Mouse (Mus musculus): ENCODE results near the gene Morn3.
"Not testable (repeated sequence)": the region's sequence is repeated elsewhere in the genome, so short reads cannot be mapped to it uniquely, and the experiment has no call there.

The Morn3 gene

DNA sequence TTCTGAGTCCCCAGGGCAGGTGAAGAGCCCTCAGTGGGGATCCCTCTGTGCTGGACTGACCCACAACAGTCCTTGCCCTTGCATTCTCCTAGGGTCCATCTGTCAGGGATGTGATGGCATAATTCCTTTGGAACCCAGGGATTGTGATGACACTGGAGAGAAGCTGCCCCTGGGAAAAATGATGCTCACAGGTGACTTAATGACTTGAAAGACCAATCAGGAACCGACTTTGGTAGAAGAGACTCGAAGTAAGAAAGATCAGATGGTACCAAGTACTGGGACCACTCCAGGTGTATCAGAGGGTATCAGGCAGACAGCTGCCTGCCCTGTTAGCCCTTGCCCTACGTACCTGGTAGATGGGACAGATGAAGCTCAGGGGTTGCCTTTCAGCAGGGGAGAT lies at the start of gene Morn3:
Morn3 (minus strand) TSS at position 101 of the 400 bp plus-strand sequence.
- no peak for DNase-seq (ENCODE audit: extremely low spot score)

DNA sequence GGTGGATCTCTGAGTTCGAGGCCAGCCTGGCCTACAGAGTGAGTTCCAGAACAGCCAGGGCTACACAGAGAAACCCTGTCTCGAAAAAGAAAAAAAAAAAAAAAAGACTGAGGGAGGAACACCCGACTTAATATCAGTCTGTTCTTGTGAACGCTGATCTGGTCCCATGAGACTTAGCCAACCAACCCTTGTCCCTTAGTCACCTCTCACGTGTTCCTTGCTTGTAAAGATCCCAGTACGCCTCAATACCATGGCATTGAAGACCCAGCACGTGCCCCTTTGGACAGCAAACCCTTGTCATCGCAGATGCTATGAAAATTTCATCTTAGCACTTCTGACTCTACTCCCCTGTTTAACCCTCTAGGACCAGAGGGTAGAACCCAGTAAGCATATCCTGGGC lies 49.5 kb upstream of the Morn3 start:
- DNase-seq (ENCODE audit: extremely low spot score) = no peak

DNA sequence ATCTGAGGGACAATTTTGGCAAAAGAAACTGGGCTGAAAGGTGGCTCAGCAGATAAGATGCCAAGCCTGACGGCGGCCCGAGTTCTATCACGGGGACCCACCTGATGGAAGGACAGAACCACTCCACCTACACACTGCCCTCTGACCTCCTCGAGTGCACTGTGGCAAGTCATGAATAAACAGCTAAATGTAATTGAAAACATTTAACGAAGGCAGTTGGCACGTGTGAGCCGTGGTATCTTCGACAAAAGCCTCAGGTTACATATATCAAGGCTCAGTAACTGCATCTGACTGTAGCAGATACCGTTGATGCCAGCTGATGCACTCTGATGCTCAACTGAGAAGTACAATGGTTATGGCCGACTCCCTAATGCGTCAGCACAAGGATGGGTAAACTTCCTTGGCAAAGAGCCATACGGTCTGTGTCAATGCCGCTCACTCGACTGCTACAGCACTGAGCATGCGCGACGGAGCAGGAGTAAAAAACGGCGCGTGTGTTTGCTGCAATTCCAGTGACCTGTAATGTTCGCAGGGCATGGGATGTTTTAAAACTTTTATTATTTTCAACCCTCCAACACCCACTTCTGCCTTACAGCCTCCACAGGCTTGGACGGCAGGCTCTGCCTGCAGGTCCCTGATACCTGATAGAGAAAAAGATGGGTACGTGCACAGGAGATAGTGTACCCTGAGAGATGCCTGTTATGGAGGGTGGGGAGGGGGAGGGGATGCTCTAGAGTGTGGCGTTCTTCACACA lies 47.6 kb upstream of the Morn3 start:
- DNase-seq (ENCODE audit: extremely low spot score) = no peak

DNA sequence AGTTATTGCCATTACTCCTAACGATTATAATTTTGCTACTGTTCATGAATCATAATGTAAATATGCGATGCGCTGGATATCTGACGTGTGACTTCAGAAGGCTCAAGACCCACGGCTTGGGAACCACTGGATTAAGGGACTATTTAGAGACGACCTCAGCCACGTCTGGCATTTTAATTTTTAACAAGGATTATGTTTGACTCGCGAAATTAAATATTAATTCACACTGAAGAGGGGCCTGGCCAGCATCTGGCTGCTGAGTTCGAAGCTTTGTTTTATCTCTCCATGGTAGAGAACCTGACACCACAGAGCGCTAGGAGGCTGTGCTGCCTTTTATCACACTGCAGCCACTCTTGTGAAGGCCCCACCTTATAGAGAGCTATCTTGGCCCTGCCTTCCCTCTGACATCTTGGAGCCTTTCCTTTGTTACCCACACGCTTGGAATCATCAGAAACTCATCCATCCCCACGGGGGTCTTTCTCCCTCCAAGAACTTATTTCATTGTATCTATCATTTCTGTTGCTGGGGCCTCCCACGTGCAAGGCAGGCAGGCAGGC lies 46.3 kb upstream of the Morn3 start:
- DNase-seq (ENCODE audit: extremely low spot score) = no peak

DNA sequence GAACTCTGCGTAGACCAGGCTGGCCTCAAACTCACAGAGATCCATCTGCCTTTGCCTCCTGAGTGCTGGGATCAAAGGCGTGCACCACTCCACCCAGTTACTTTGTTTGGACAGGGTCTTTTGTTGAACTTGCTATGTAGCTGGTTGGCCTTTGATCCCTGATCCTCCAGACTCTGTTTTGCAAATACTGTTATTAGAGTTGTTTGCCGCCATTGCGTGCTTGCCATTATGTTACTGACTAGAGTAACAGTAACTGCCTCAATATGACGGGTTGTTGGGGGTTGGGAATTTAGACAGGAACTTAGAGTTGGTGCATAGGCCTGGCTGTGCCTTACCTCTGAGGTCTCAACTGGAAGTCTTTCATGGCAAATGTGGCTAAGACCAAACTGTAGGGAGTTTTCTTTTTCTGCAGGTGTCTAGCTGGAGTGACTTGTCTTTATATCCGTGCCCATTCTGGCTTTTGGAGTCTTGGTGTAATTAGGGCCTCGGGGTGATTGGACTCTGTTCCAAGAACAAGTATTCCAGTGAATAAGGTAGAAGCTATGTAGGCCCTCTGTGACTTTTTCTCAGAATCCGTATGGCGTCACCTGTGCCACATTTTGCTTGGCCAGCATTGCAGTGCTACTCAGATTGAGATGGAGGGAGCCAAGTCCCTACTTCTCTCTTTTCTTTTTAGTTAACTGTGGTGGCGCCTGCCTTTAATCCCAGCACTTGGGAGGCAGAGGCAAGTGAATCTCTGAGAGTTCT lies 43.9 kb upstream of the Morn3 start:
- no peak for DNase-seq (ENCODE audit: extremely low spot score)

DNA sequence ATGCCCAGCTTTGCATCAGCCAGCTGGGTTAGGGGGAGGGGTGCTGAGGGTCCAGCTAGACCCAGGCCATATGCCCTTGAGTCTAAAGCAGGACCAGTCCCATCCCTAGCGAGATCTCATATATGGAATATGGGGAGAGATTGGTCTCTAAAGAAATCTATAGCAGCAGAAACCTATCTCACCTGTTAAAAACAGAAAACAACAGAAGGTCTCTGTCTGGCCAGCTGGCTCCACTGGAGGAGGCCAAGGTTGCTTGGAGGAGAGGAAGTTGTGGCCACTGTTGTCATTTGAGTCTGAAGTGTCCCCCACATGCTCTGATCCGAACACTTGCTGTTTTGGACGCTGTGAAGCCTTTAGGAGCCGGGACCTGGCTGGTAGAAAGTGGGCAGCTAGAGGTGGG lies 42.0 kb upstream of the Morn3 start:
- DNase-seq (ENCODE audit: extremely low spot score) = no peak

DNA sequence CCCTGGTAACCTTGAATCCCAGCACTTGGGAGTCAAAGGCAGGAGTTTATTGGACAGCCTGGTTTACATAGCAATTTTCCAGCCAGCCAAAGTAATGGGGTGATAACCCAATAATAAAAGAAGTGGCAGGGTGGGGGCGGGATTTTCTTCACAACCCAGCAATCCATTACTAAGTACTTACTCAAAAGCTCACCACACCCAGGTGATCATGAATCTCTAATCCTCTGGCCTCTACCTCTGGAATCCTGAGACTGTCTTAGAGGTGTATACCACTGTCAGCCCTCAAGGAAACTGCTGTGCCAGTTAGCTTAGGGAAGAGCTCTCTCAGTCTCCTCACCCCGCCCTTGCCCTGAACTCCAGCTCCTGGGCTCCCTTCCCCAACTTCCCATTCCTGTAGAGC lies 39.7 kb upstream of the Morn3 start:
- no peak for DNase-seq (ENCODE audit: extremely low spot score)

DNA sequence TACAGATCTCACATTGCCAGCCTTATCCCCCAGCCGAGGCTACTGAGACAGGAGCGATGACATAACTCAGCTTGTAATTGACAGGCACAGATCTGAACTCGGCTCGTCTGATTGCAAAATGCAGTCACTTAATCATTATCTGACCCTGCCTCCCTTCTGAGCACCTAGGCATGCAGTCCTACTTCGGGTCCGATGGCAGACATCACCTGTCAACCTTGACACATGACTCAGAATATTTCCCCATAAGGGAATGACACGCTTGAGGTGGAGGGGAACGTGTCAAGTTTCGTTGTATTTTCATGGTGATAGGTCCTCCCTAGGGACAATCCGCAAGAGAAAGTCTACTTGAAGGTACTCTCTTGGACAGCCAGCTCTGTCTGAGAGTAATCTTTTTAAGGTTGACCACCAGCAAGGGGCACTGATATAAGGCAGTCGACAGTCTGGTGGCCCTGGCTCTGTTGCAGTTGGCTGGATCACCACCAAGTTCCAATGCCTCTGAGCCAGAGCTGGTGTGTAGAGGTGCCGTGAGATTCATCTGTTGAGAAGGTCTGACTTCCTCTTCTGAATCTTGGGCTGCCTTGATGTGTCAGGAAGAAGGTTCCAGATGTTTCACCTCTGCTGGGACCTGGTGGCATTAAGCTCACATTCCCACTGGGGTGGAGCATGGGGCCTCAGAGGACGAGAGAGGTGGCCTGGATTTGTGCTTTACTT lies 36.7 kb upstream of the Morn3 start:
- DNase-seq (ENCODE audit: extremely low spot score) = no peak

DNA sequence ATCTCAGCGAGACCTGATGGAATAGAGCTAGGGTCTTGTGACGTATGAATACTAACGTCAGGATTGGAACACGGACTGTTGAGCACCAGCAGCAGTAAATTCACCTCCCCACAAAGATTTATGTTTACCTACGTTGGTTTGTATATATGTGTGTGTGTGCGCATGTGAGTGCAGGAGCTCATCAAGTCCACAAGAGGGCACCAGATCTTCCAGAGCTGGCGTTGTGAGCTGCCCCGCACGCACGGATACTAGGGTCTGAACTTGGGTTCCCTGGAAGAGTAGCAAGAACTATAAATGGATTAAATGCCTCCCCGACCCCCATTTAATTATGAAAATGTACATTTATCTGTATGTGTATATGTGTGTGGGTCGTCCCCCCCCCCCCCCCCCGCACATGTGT lies 33.7 kb upstream of the Morn3 start:
- no peak for DNase-seq (ENCODE audit: extremely low spot score)

DNA sequence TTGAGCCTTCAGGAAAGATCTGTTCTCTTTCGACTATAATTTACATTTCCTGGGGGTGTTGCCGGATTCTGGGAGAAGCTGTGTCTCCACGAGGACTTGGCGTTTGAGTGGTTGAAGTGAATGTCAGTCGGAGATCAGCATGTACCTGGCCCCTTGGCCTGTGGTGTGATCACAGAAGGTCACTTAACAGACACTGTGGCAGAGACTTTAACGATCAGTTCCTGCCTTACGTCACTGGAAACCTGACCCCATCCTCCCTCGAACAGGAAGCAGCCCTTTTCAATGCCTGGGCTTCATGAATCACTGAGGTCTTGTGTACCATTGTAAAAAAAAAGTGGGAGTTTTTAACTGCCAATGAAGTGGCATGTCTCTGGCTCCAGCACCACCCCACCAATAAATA lies 33.2 kb upstream of the Morn3 start:
- DNase-seq (ENCODE audit: extremely low spot score) = no peak

DNA sequence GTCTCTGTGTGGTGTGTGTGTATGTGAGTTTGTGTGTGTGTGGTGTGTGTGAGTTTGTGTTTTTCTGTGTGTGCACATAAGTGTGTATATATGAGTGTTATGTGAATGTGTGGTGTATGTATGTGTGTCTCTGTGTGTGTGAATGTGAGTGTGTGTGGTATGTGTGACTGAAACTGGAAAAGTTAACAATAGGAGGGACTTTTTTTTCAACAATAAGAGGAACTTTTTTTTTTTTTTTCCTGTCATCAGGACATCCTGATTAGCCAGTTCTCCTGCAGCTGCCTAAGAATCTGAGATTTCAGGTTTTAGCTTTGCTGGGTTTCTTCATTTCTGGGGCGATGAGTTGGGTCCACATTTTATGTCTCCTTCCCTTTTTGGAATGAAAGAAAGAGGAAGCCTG lies 32.8 kb upstream of the Morn3 start:
- DNase-seq (ENCODE audit: extremely low spot score) = no peak

DNA sequence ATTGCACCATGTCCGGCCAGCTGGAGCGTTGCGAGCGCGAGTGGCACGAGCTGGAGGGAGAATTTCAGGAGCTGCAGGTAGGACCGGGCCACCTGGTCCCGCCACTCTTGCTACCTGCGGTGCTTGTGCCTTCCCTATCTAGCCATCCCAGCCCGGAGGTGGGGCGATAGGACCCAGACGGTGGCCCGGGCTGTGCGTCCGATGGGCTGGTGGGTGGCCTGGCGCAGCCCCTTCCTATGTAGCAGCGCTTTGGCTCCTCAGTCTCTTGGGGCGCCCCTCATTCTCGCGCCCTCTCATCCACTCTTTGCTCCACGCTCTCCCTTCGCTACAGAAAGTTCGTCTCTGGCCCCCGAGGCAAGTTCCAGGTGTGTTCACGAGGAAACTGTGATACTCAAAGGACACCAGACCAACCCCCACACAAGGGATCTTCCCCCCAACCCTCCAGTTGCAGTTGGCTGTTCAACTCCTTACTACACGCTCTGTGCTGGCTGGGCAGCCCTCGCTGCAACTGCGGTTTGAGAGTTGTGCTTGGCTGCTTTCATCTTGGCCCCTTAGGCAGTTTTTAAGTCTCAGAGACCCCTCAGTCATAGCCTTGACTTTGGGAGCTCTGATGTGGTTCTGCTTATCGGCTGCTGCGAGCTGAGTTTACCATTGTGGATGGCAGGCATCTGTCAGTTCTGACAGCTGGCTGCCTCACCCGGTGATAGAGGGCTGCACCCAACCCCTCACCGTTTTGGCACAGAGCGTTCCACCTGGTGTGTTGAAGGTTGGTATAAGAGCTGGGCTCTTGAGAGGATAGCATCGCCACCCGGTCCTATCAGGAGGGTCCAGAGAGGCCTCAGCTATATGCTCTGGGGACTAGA lies 29.8 kb upstream of the Morn3 start:
- no peak for DNase-seq (ENCODE audit: extremely low spot score)

DNA sequence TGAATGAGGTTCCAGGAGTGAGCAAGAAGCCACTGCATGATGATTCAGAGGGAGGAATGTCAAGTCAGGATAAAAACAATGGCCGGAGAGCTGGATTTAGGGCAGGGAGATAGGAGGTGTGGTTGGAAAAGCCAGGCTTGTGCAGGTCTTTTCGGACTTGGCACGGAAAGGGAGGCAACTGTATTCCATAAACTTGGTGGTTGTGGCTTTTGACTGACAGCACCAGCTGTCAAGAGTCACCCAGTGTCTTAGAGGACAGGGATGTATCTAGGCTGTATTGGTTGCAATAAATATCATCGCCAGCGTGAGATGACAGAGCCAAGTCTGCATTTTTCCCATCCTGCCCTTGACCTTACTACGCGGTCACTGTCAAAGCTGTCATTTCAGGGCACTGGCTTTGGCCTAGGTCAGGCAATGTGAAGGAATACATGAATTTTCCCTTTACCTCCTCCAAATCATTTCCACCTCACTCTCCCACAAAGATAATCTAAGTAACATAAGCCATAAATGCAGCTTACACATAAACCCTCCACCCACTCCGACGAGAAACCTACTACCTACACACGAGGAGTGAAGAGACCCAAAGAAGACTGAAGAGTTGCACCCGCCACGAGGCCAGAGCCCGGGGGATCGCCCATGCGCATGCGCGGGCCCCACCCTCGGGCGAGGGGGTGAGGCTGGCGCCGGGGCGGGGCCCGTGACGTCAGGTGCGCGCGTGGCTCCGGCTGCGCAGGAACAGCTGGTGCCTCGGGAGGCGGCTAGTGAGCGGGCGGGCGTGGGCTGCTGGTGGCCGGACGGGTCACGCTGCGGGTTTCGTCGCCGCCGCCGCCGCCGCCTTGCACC lies 29.0 kb upstream of the Morn3 start:
- DNase-seq (ENCODE audit: extremely low spot score) = peak; percentile 90

DNA sequence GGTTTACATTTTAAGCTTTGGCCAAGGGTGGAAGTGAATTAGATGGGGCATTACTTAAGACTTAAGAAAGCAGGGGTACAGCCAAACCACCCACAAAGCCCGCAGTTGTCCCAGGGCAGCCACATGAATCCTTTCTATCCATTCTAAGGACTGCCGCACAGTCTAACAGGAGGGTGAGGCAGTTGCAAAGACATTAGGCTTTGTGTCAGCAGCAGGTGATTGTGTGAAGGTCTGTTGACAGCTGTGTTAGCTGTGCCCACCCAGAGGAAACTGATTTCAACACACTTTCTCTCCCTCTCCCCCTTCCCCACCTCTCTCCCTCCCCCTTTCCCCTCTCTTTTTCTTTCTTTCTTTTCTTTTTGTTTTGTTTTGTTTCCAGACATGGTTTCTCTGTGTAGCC lies 21.9 kb upstream of the Morn3 start:
- DNase-seq (ENCODE audit: extremely low spot score) = no peak

DNA sequence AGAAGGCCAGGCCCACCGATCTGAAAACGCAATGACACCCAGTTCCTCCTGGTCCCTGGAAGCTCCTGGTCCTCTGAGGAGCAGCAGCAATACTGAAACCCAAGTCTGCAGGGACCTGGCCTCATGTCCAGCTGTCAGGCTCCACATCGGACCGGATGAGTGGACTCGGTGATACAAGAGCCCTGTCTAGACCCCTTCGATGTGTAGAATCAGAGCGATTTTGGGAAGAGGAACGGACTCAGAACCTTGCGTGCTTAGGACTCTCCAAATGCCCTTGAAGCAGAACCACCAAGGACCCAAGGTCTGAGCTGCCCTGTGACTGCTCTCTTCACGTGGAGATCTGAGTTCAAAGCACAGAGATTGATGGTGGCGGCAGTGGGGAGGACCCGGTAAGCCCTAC lies 21.3 kb upstream of the Morn3 start, which contains the start of gene Tmem120b:
Tmem120b (plus strand) TSS at position 301 of the 400 bp plus-strand sequence.
- DNase-seq (ENCODE audit: extremely low spot score) = no peak

DNA sequence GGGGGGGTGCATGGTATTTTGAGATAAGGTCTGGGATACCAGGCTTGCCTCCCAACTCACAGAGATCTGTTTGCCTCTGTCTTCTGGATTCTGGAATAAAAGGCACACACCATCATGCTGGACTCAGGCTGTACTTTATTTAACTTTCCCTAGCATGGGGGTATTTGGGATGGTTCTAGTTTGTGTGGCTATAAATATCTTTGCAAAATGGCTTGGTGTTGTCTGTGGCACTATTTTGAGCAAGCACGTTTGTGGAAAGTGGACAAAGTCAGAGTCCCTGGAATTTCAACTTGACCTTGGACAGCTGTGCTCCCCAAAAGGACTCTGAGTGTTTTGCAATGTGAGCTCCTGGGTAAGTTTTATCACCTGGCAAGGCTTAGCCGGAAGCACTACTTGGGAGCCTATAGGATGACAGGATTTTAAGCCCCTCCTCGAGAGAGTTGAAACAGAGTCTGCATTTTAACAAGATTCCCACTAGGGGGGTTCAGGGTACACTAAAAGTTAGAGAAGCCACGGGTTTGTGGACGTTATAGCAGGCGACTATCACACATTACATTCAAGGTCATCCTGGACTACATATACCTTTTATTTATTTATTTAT lies 20.7 kb upstream of the Morn3 start:
- no peak for DNase-seq (ENCODE audit: extremely low spot score)

DNA sequence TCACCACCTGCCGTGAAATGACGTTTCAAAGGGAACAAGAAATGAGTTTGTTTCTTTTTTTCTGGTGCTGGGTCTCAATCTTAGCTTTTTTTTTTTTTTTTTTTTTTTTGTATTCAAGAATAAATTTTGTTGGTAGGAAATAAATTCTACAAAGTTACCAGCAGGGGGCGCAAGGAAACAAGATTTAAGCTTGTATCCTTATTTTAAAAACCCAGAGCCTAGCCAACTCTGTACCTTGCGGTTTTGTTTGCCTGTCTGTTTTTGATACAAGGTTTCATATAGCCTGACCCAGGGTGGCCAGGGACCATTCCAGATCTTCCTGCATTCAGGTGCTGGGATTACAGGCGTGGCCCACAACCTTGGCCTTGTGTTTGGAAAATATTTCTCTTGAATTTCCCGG lies 17.4 kb upstream of the Morn3 start:
- DNase-seq (ENCODE audit: extremely low spot score) = peak; percentile 61

DNA sequence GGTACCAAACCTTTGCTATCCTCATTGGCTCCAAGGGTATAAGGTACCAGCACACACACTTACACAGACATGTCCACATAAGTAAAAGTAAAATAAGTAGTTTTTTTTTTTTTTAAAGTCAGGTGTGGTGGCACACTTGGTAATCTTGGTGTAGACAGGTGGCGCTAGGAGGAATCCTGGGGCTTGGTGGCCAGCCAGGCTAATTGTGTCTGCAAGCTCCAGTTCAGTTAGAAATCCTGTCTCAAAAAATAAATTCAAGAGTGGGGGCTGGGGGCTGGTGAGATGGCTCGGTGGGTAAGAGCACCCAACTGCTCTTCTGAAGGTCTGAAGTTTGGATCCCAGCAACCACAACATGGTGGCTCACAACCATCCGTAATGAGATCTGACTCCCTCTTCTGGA lies 16.3 kb upstream of the Morn3 start:
- DNase-seq (ENCODE audit: extremely low spot score) = no peak

DNA sequence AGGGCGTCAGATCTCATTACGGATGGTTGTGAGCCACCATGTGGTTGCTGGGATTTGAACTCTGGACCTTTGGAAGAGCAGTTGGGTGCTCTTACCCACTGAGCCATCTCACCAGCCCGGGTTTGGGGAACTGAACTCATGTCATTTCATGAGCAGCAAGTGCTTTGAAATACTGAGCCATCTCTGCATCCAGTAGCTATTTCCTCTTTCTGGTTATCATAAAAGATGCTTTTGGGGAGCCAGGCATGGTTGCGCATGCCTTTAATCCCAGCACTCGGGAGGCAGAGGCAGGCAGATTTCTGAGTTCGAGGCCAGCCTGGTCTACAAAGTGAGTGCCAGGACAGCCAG lies 14.6 kb upstream of the Morn3 start:
- not testable (repeated sequence) for DNase-seq (ENCODE audit: extremely low spot score)

DNA sequence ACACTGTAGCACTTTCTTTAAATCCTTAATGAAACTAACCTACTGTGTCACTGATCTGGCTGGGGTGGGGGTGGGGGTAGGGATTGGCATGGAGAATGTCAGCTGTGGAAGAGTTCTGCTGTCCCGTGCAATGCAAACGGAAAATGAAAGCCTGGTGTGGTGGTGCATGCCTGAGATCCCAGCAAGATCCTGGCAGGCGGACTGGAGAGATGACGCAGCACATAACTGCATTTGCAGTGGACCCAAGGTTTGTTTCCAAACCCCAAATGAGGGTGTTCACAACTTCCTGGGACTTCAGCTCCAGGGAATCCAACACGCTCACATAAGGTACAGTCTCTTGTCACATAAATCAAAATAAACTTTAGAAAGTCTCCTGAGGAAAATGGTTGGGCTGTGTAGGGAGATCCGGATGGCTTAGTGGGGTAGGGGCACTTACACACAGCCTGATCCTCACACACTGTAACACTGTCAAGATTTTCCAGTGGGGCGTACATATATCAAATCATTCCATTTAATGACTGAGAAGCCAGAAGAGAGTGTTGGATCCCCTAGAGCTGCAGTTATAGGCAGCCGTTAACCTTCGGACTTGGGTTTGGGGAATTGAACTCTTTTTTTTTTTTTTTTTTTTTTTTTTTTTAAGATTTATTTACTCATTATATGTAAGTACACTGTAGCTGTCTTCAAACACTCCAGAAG lies 14.0 kb upstream of the Morn3 start:
- no peak for DNase-seq (ENCODE audit: extremely low spot score)

Measured in embryo, embryonic 9.5 days (tissue).